Comparison of ENCODE assay signal across 11 mouse cellular contexts in the genomic region with DNA sequence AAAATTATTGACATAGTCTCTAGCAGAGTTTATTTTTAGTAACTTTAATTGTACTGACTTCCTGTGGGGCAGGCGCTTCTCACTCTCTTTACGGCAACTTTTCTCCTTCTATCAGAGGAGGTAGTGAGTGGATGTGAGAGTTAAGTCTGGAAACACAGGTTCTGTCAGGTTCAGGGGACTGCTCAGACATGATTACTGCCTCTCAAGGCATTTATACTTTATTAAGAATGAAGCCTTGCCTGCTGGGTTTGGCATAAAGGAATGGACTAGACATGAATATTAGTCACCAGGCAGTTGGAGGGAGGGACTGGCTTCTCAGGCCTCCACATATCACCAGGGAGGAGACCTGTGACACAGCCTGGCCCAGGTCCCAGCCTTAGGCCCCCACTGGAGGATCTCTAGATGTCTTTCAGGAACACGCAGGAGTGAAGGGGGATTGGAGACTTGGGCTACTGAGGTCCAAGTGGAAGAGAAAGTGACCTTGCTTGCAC. TPM values are rescaled to one million over a fixed set of nuclear protein-coding genes. Genes with fewer than 3 reads are reported as not detected.
DNase-seq lines count a peak whose midpoint lies in the region; ATAC-seq and TF ChIP-seq lines count a peak whose summit lies in the region.
"Had no signal": no experiment of that assay in that cellular context is flagged by ENCODE, and none has a peak within 500 bp of the region (broad histone marks: within the 10 kb centered on the region; RNA-seq: fewer than 3 reads in every experiment).

No protein-coding gene starts in this region.

- no peak overlapping the region for H3K4me3 ChIP-seq in hindbrain, embryonic 13.5 days
- no peak overlapping the region for H3K4me3 ChIP-seq in hindbrain, embryonic 11.5 days (ENCODE audit: low read depth, low read length)
- no peak overlapping the region for H3K4me3 ChIP-seq in hindbrain, postnatal 0 days (ENCODE audit: low read length)
- no peak overlapping the region for H3K4me3 ChIP-seq in intestine, embryonic 15.5 days (replicated peaks)

- WGBS in hindbrain, embryonic 13.5 days, result 75% methylated on average over 3 of the region's 3 CpGs
- 65% methylated on average over 3 of the region's 3 CpGs for WGBS in hindbrain, embryonic 11.5 days
- 53% methylated on average over 3 of the region's 3 CpGs for WGBS in hindbrain, postnatal 0 days
- WGBS in intestine, embryonic 15.5 days, result 46% methylated on average over 3 of the region's 3 CpGs

- no peak overlapping the region for H3K9ac ChIP-seq in hindbrain, embryonic 13.5 days
- H3K9ac ChIP-seq in hindbrain, embryonic 11.5 days (ENCODE audit: low read depth, low read length), result no peak overlapping the region
- no peak overlapping the region for H3K9ac ChIP-seq in hindbrain, postnatal 0 days (replicated peaks; ENCODE audit: low read length)
- H3K9ac ChIP-seq in intestine, embryonic 15.5 days, result no peak overlapping the region

- H3K9me3 ChIP-seq in hindbrain, embryonic 13.5 days, result no peaks in the 10 kb centered on the region
- no peaks in the 10 kb centered on the region for H3K9me3 ChIP-seq in hindbrain, embryonic 11.5 days (ENCODE audit: control insufficient read depth, low read length)
- H3K9me3 ChIP-seq in hindbrain, postnatal 0 days (ENCODE audit: low read length), result no peaks in the 10 kb centered on the region
- H3K9me3 ChIP-seq in intestine, embryonic 15.5 days, result no peaks in the 10 kb centered on the region

- H3K36me3 ChIP-seq in hindbrain, embryonic 13.5 days, result no peaks in the 10 kb centered on the region
- no peaks in the 10 kb centered on the region for H3K36me3 ChIP-seq in hindbrain, embryonic 11.5 days (ENCODE audit: control insufficient read depth, insufficient read depth, low read length)
- H3K36me3 ChIP-seq in hindbrain, postnatal 0 days (ENCODE audit: insufficient read depth, low read length), result no peaks in the 10 kb centered on the region
- H3K36me3 ChIP-seq in intestine, embryonic 15.5 days, result no peaks in the 10 kb centered on the region

- TF ChIP-seq CTCF in hindbrain, postnatal 0 days (IDR thresholded peaks at IDR 0.05; ENCODE audit: low read depth), result no peak

- H3K27ac ChIP-seq in hindbrain, embryonic 13.5 days, result peak overlapping the region; percentile 72
- H3K27ac ChIP-seq in hindbrain, embryonic 11.5 days (ENCODE audit: low read depth, low read length), result no peak overlapping the region
- H3K27ac ChIP-seq in hindbrain, postnatal 0 days, result 0 out of 2 replicates have a peak overlapping the region, but pooled peaks have one; percentile 12
- H3K27ac ChIP-seq in intestine, embryonic 15.5 days, result no peak overlapping the region

- H3K4me1 ChIP-seq in hindbrain, embryonic 13.5 days (replicated peaks), result peaks cover 24% of the 10 kb centered on the region
- H3K4me1 ChIP-seq in hindbrain, embryonic 11.5 days (replicated peaks; ENCODE audit: control insufficient read depth, insufficient read depth, low read length), result 0 out of 2 replicates have a peak, but pooled peaks cover 2% of the 10 kb centered on the region
- 0 out of 2 replicates have a peak, but pooled peaks cover 15% of the 10 kb centered on the region for H3K4me1 ChIP-seq in hindbrain, postnatal 0 days (ENCODE audit: insufficient read depth, low read length)
- peaks cover 8% of the 10 kb centered on the region for H3K4me1 ChIP-seq in intestine, embryonic 15.5 days (replicated peaks)

- H3K27me3 ChIP-seq in hindbrain, embryonic 13.5 days, result no peaks in the 10 kb centered on the region
- no peaks in the 10 kb centered on the region for H3K27me3 ChIP-seq in hindbrain, embryonic 11.5 days (ENCODE audit: control insufficient read depth, insufficient read depth, low read length)
- H3K27me3 ChIP-seq in hindbrain, postnatal 0 days (ENCODE audit: insufficient read depth, low read length), result no peaks in the 10 kb centered on the region
- no peaks in the 10 kb centered on the region for H3K27me3 ChIP-seq in intestine, embryonic 15.5 days (replicated peaks)

- no peak overlapping the region for H3K4me2 ChIP-seq in hindbrain, embryonic 13.5 days
- H3K4me2 ChIP-seq in hindbrain, embryonic 11.5 days (replicated peaks; ENCODE audit: low read depth, low read length), result no peak overlapping the region
- no peak overlapping the region for H3K4me2 ChIP-seq in hindbrain, postnatal 0 days (ENCODE audit: low read depth, low read length)
- no peak overlapping the region for H3K4me2 ChIP-seq in intestine, embryonic 15.5 days (replicated peaks)

- ATAC-seq in hindbrain, embryonic 13.5 days (ENCODE audit: low FRiP score), result no peak
- ATAC-seq in hindbrain, embryonic 11.5 days (ENCODE audit: low FRiP score), result no peak
- no peak for ATAC-seq in hindbrain, postnatal 0 days
- ATAC-seq in intestine, embryonic 15.5 days, result no peak

- DNase-seq in hindbrain, embryonic 11.5 days (ENCODE audit: low spot score), result no peak
- DNase-seq in NIH3T3 (ENCODE audit: low read depth), result peak; percentile 53
- DNase-seq in cerebellum, adult 9-11 months, result peak; percentile 36
- DNase-seq in hindbrain, postnatal 0 days (ENCODE audit: low spot score), result peak; percentile 5
- DNase-seq in spleen, postnatal 10 days (ENCODE audit: low spot score in 2 of 2), result no peak
- DNase-seq in layer of hippocampus, postnatal 36 days, result no peak
- DNase-seq: kidney, adult 2 months; thymus, postnatal 14 days had no signal

RNA-seq across cellular contexts. Expression of gene Tmem178, which starts 58.2 kb away (rescaled TPM):
- 31.8 and 35.4 TPM in 2 replicates for polyA plus RNA-seq in hindbrain, embryonic 13.5 days (2015; fragmentation: Nextera tagmentation; extraction: Ambion mirVana)
- polyA plus RNA-seq in hindbrain, embryonic 11.5 days (2014; fragmentation: Nextera tagmentation; extraction: Ambion mirVana), result 17.0 and 19.8 TPM in 2 replicates
- total RNA-seq in hindbrain, postnatal 0 days (2014; rRNA removed), result 48.8 and 49.9 TPM in 2 replicates
- polyA plus RNA-seq in hindbrain, postnatal 0 days (2015; fragmentation: Nextera tagmentation; extraction: Ambion mirVana), result 36.9 and 37.4 TPM in 2 replicates
- polyA plus RNA-seq in intestine, embryonic 15.5 days (2015; fragmentation: Nextera tagmentation; extraction: Ambion mirVana), result 2.6 and 3.4 TPM in 2 replicates
- total RNA-seq in layer of hippocampus, postnatal 36 days (2021), result 100 to 1,000 TPM; 110 to 111 TPM
- total RNA-seq: MEL had no signal

Comparison
In these comparisons a context has a peak if more than half of its experiments do, and no peak if none do; other contexts are left out.
1. H3K27ac ChIP-seq: peak in hindbrain, embryonic 13.5 days (single experiment) and hindbrain, postnatal 0 days (single experiment); none in hindbrain, embryonic 11.5 days (single experiment) and intestine, embryonic 15.5 days (single experiment).
2. DNase-seq: peak in NIH3T3 (single experiment), cerebellum, adult 9-11 months (single experiment) and hindbrain, postnatal 0 days (single experiment); none in hindbrain, embryonic 11.5 days (single experiment), spleen, postnatal 10 days (0 of 2) and layer of hippocampus, postnatal 36 days (0 of 2).